Mouse (Mus musculus): ENCODE measurements around the gene Pms2. TPM values are rescaled to one million over a fixed set of nuclear protein-coding genes. Genes with fewer than 3 reads are reported as not detected.

Gene Pms2
- polyA plus RNA-seq, 1 experiment from 2014 or later = 30.8 TPM

DNA sequence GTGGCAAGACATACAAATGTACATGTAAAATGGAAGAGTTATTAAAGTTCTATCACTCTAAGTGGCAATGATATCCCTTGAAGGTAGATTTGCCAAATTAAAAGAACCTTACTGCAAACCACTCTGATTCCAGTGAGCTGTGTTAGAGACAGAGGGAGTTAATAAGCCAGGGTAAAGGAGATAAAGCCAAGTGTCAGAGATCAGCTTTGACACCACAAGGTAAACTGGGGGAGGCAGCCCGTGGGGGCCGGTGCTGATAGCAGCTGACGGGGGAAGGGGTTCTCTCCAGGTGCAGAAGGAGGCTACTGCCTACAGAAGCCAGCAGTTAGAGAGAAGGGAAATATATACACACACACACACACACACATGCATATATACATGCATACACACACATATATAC, 62.9 kb downstream of the Pms2 start:
- H3K9ac ChIP-seq (replicated peaks; ENCODE audit: low read depth, low read length) = no peak overlapping the region
- H3K36me3 ChIP-seq (ENCODE audit: control insufficient read depth, insufficient read depth, low read length) = no peaks in the 10 kb centered on the region
- no peak overlapping the region for H3K4me2 ChIP-seq (replicated peaks; ENCODE audit: low read depth, low read length)
- H3K27ac ChIP-seq (ENCODE audit: low read length) = no peak overlapping the region
- no peak overlapping the region for H3K4me3 ChIP-seq (ENCODE audit: low read depth, low read length)
- no peak for ATAC-seq (ENCODE audit: insufficient number of reproducible peaks, insufficient read depth, low FRiP score, low read depth)
- H3K4me1 ChIP-seq (ENCODE audit: control insufficient read depth, insufficient read depth, low read length) = no peaks in the 10 kb centered on the region
- no peaks in the 10 kb centered on the region for H3K9me3 ChIP-seq (ENCODE audit: control insufficient read depth, low read depth, low read length)
- no peaks in the 10 kb centered on the region for H3K27me3 ChIP-seq (ENCODE audit: control insufficient read depth, insufficient read depth, low read length)
- WGBS = 37% methylated on average over 3 of the region's 3 CpGs

DNA sequence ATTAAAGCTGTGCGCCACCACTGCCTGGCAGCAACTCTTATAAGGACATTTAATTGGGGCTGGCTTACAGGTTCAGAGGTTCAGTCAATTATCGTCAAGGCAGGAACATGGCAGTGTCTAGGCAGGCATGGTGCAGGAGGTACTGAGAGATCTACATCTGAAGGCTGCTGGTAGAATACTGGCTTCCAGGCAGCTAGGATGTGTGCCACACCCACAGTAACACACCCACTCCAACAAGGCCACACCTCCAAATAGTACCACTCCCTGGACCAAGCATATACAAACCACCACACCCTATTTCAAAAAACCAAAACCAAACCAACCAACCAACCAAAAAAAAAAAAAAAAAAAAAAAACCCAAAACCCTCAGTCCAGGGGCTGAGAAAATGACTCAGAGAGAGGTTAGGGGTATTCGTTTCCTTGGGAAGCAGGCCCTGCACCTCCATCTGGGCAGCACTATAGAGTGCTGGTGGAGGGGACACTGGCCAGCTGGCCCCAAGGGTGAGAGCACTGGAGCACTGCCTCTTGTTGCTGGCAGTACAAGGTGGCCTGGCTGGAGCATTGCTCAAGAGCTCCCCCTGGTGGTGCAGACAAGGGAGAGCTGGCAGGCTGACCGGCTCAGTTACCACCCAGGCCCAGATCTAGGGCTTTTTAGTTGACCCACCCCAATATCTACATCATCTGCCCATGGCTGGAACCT, 65.3 kb downstream of the Pms2 start:
- Histone ChIP-seq H3K4me2 (replicated peaks; ENCODE audit: low read depth, low read length) (no peak overlapping the region), H3K27me3 (ENCODE audit: control insufficient read depth, insufficient read depth, low read length) (no peaks in the 10 kb centered on the region), H3K4me3 (ENCODE audit: low read depth, low read length) (no peak overlapping the region), H3K36me3 (ENCODE audit: control insufficient read depth, insufficient read depth, low read length) (no peaks in the 10 kb centered on the region), H3K4me1 (ENCODE audit: control insufficient read depth, insufficient read depth, low read length) (no peaks in the 10 kb centered on the region), H3K9ac (replicated peaks; ENCODE audit: low read depth, low read length) (no peak overlapping the region), H3K27ac (ENCODE audit: low read length) (no peak overlapping the region), H3K9me3 (ENCODE audit: control insufficient read depth, low read depth, low read length) (no peaks in the 10 kb centered on the region)
- 50% methylated on average over 4 of the region's 4 CpGs for WGBS
- ATAC-seq (ENCODE audit: insufficient number of reproducible peaks, insufficient read depth, low FRiP score, low read depth) = peak; percentile 78; the same call in 1 of the 2 replicates

DNA sequence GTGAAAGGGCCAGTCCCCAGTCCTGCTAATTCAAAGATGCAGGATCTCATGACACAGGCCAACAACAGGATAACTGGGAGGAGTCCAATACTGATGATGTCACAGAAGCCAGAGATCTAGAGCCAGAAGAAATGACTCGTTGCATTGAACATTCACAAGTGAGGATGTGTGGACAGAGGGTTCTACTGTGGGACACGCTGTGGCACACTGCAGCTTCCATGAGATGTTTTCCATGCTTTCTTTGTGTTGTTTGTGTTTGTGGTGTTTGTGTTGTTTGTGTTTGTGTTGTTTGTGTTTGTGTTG, 65.8 kb downstream of the Pms2 start:
- Histone ChIP-seq H3K4me2 (replicated peaks; ENCODE audit: low read depth, low read length) (no peak overlapping the region), H3K9me3 (ENCODE audit: control insufficient read depth, low read depth, low read length) (no peaks in the 10 kb centered on the region), H3K4me1 (ENCODE audit: control insufficient read depth, insufficient read depth, low read length) (no peaks in the 10 kb centered on the region), H3K27ac (ENCODE audit: low read length) (no peak overlapping the region), H3K4me3 (ENCODE audit: low read depth, low read length) (no peak overlapping the region), H3K9ac (replicated peaks; ENCODE audit: low read depth, low read length) (no peak overlapping the region), H3K27me3 (ENCODE audit: control insufficient read depth, insufficient read depth, low read length) (no peaks in the 10 kb centered on the region), H3K36me3 (ENCODE audit: control insufficient read depth, insufficient read depth, low read length) (no peaks in the 10 kb centered on the region)
- 59% methylated on average over 2 of the region's 2 CpGs for WGBS
- ATAC-seq (ENCODE audit: insufficient number of reproducible peaks, insufficient read depth, low FRiP score, low read depth) = peak; percentile 26; the same call in 1 of the 2 replicates

DNA sequence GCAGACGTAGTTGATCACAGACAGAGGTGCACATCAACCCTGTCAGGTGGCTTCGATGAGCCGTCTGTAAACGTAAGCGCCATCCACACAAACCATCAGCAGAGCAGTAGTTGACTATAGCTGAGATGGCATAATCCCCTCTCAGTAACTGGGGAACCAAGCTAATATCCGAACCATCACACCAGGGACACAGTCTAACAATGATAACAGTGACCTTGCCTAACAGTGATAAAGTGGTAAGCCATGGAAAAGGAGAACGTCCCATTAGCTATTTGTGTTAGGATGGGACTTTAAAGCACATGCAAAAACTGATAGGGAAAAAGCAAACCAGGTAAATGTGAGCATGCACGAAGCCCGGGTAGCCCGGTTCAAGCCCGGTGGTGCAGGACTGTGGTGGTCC, 66.5 kb downstream of the Pms2 start:
- Histone ChIP-seq H3K27me3 (ENCODE audit: control insufficient read depth, insufficient read depth, low read length) (no peaks in the 10 kb centered on the region), H3K9me3 (ENCODE audit: control insufficient read depth, low read depth, low read length) (no peaks in the 10 kb centered on the region), H3K4me2 (replicated peaks; ENCODE audit: low read depth, low read length) (no peak overlapping the region), H3K27ac (ENCODE audit: low read length) (no peak overlapping the region), H3K4me3 (ENCODE audit: low read depth, low read length) (no peak overlapping the region), H3K9ac (replicated peaks; ENCODE audit: low read depth, low read length) (no peak overlapping the region), H3K4me1 (ENCODE audit: control insufficient read depth, insufficient read depth, low read length) (no peaks in the 10 kb centered on the region), H3K36me3 (ENCODE audit: control insufficient read depth, insufficient read depth, low read length) (no peaks in the 10 kb centered on the region)
- ATAC-seq (ENCODE audit: insufficient number of reproducible peaks, insufficient read depth, low FRiP score, low read depth) = no peak
- 85% methylated on average over 11 of the region's 11 CpGs for WGBS

DNA sequence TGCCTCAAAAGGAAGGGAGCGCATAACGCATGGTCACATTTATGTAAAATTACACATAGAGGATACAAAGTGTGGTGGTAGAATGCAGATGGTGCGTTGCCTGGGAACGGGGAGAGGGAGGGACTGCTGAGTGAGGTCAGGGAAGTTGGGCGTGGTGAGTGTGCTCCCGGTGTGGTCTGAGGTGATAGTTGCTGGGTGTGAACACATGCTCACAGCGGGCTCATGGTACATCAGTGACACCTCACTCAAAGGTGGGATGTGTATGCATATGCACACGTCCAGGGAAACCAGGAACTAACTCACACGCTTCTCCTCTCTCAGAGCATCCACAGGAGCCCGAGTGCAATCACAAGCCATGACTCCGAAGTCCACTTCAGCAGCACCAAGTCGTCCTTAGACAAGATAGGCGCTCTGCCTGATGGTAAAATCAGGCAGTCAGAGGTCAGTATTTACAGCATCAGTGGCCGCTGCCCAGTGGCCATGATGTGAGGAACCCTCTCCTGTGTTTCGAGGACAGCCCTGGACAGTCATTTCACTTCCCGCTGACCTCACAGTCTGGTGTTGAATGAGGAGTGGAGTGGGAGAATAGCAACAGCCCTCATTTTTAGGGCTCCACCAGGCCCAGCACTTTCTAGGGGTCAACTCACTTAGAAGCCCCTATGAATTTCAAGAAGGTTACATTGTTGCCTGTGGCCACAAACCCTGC, 67.1 kb downstream of the Pms2 start:
- no peak overlapping the region for H3K9ac ChIP-seq (replicated peaks; ENCODE audit: low read depth, low read length)
- H3K27me3 ChIP-seq (ENCODE audit: control insufficient read depth, insufficient read depth, low read length) = no peaks in the 10 kb centered on the region
- peak; percentile 51; the same call in 1 of the 2 replicates for ATAC-seq (ENCODE audit: insufficient number of reproducible peaks, insufficient read depth, low FRiP score, low read depth)
- no peak overlapping the region for H3K4me3 ChIP-seq (ENCODE audit: low read depth, low read length)
- H3K4me1 ChIP-seq (ENCODE audit: control insufficient read depth, insufficient read depth, low read length) = no peaks in the 10 kb centered on the region
- H3K4me2 ChIP-seq (replicated peaks; ENCODE audit: low read depth, low read length) = no peak overlapping the region
- 67% methylated on average over 16 of the region's 16 CpGs for WGBS
- H3K9me3 ChIP-seq (ENCODE audit: control insufficient read depth, low read depth, low read length) = no peaks in the 10 kb centered on the region
- no peaks in the 10 kb centered on the region for H3K36me3 ChIP-seq (ENCODE audit: control insufficient read depth, insufficient read depth, low read length)
- no peak overlapping the region for H3K27ac ChIP-seq (ENCODE audit: low read length)

DNA sequence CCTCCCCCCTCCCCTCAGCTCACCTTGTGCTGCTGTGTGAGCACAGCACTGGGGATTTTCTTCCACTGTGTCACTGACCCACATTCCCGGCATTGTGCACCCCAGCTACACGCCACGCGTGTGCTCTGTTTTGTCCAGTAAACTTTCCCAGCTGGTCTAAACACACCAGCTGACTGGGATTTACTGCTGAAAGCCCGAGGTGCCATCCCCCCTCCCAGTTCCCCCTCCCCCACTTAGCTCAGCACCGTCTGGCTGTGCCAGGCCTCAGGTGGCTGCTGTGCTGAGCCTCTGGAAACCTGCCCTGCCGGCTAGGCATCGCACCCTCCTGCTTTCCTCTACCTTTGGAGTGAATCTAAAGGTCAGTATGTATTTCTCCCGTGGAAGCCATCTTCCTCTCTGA, 71.1 kb downstream of the Pms2 start:
- Histone ChIP-seq H3K36me3 (ENCODE audit: control insufficient read depth, insufficient read depth, low read length) (no peaks in the 10 kb centered on the region; the same call in 1 of the 2 replicates), H3K27ac (ENCODE audit: low read length) (no peak overlapping the region), H3K27me3 (ENCODE audit: control insufficient read depth, insufficient read depth, low read length) (no peaks in the 10 kb centered on the region), H3K4me1 (ENCODE audit: control insufficient read depth, insufficient read depth, low read length) (no peaks in the 10 kb centered on the region), H3K9ac (replicated peaks; ENCODE audit: low read depth, low read length) (no peak overlapping the region), H3K9me3 (ENCODE audit: control insufficient read depth, low read depth, low read length) (no peaks in the 10 kb centered on the region), H3K4me3 (ENCODE audit: low read depth, low read length) (no peak overlapping the region), H3K4me2 (replicated peaks; ENCODE audit: low read depth, low read length) (no peak overlapping the region)
- 16% methylated on average over 9 of the region's 9 CpGs for WGBS
- ATAC-seq (ENCODE audit: insufficient number of reproducible peaks, insufficient read depth, low FRiP score, low read depth) = peak; percentile 59; the same call in 1 of the 2 replicates

DNA sequence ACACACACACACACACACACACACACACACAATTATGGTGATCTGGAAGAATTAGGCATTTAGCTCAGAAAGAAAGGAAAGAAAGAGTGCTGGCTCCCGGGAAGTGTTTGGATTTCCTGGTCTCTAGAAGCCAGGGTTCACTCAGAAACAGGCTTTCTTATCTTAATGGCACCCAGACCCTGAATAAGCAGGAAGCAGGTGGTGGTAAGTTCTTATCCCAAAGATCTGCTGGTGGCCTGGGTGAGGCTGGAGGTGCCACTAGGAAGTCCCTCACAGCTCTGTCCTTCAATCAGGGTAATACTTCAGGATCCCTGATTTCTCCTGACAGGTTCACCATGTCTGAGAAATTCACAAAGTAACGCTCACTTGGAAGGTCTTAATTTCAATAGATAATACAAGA, 72.6 kb downstream of the Pms2 start:
- Histone ChIP-seq H3K4me2 (replicated peaks; ENCODE audit: low read depth, low read length) (no peak overlapping the region), H3K27ac (ENCODE audit: low read length) (no peak overlapping the region), H3K36me3 (ENCODE audit: control insufficient read depth, insufficient read depth, low read length) (peaks cover 8% of the 10 kb centered on the region; the same call in 1 of the 2 replicates), H3K9me3 (ENCODE audit: control insufficient read depth, low read depth, low read length) (no peaks in the 10 kb centered on the region), H3K27me3 (ENCODE audit: control insufficient read depth, insufficient read depth, low read length) (no peaks in the 10 kb centered on the region), H3K9ac (replicated peaks; ENCODE audit: low read depth, low read length) (no peak overlapping the region), H3K4me1 (ENCODE audit: control insufficient read depth, insufficient read depth, low read length) (no peaks in the 10 kb centered on the region), H3K4me3 (ENCODE audit: low read depth, low read length) (no peak overlapping the region)
- WGBS = 52% methylated on average over 2 of the region's 2 CpGs
- no peak for ATAC-seq (ENCODE audit: insufficient number of reproducible peaks, insufficient read depth, low FRiP score, low read depth)

Measured in stomach, embryonic 14.5 days (tissue).